Mouse (Mus musculus): ENCODE measurements around the gene Il9r. TPM values are rescaled to one million over a fixed set of nuclear protein-coding genes. Genes with fewer than 3 reads are reported as not detected.

Il9r gene
- polyA plus RNA-seq, 1 experiment from 2014 or later, result 0.08 TPM

DNA sequence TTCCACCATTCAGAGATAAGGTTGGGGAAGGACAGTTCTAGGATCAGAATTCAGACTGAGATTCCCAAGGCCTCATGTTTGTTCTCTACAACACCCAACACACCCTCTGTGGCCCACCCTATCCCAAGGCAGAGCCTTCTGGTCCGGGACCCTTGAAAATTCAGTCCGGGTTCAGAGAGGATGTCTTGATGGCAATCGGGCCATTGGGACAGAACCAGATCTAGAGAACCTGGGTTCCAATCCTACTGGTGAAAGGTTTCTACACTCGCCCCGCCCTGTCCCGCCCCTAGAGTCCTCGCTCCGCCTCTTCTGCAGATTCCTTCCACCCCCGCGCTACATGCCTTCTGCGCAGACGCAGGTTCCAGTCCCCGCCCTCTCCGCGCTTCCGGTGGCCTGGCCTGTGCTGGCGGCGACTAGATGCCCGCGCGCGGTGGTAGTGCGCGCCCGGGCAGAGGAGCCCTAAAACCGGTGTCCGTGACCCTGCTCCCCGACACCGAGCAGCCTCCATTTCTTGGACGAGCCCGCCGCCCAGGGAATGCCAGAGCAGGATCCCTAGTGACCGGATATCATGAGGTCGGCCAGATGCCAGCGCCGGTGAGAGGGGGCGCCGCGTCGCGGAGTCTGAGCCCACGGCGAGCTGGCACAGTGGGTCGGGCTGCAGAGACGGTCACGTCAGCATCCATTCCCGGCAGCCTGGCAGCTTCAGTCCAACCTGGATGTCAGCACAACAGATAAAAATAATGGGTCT is 26.2 kb upstream of the Il9r start, which contains the start of gene Mpg:
Gene Mpg, plus strand, starts transcription at position 382 of the 748 bp plus-strand sequence.
- Histone ChIP-seq H3K4me3 (replicated peaks) (peak within 1 kb of the TSS; percentile 70), H3K9me3 (replicated peaks) (no peaks in the 10 kb centered on the region), H3K36me3 (peaks cover 30% of the 10 kb centered on the region), H3K4me1 (peaks cover 56% of the 10 kb centered on the region), H3K4me2 (replicated peaks) (peak within 1 kb of the TSS; percentile 82), H3K9ac (peak within 1 kb of the TSS; percentile 65), H3K27ac (replicated peaks) (peak within 1 kb of the TSS; percentile 94), H3K27me3 (no peaks in the 10 kb centered on the region)
- WGBS, result 3% methylated on average over 47 of the region's 47 CpGs
- ATAC-seq (ENCODE audit: insufficient number of reproducible peaks, low FRiP score, low TSS enrichment, low read depth), result peak; percentile 82

DNA sequence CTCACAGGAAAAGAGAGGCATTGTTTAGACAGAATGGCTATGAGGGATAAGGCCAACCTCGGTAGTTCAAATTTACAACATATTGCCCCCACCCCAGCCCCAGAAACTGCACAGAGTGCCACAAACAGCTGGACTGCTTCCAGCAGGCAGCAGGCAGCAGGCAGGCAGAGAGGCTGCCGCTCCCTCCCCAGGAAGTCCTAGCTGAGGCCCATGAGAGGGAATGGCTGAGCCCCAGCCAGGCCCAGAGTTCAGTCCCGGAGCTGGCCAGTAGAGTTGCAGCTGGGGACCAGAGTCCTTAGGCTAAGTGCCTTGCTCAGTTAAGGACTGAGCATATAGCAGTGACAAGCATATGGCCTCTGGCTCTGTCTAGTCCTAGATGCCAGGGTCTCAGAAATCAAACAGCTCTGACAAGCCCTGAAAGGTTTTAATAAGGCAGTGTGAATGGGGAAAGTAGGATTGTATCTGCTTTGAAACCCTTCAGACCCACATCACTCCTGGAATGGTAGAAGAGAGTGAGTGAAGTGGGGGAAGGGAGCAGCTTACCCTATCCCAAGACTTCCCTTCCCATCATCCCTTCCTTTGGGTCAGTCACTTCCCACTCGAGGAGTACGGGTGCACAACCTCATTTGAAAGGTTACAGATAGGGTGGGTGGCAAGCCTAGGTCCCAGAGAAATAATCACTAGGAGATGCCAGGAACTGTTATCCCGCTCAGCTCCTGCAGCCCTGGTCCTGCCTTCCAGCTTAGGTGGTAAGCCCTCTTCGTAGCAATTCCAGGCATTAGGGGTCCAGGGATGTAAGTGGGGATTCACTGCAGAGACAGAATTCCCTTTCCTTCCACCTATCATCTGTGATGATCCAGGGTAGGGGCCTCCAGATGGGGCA is 25.4 kb upstream of the Il9r start:
- H3K9ac ChIP-seq, result peak overlapping the region; percentile 13; the same call in 1 of the 2 replicates
- peak overlapping the region; percentile 82 for H3K4me2 ChIP-seq (replicated peaks)
- no peak overlapping the region for H3K4me3 ChIP-seq (replicated peaks)

DNA sequence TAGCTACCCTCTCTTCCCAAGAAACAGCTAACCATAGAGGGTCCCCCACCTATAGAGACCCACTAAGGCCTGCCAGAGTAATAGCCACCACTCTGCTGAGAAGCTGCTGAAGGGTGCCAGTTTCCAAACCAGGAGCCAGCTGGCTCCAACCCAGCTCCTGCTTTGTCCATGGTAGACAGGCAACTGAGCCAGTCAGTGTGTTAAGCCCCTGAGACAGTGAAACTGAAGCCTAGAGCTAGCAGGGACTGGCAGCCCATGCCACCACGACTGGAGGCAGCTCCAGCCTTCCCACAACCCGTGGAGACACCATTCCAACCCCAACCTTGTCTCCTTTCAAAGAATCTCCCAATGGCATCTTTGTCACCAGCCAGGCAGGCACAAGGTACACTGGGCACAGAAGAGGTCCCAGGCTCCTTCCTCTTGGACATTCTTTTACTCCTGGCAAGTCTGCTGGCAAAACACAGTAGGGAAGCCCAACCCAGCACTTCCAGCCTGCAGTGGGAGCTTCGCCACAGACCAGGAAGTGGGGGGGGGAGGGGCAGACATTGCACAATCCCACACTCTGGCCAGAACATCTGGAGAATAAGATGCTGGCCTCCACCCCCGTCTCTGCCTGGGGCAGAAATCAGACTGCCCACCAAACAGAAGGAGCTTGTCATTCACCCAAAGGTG is 24.5 kb upstream of the Il9r start:
- H3K4me2 ChIP-seq (replicated peaks), result peak overlapping the region; percentile 30
- H3K27me3 ChIP-seq, result no peaks in the 10 kb centered on the region
- no peaks in the 10 kb centered on the region for H3K9me3 ChIP-seq (replicated peaks)
- WGBS, result 13% methylated on average over 4 of the region's 4 CpGs
- H3K4me1 ChIP-seq, result peaks cover 72% of the 10 kb centered on the region
- peak; percentile 37; the same call in 1 of the 2 replicates for ATAC-seq (ENCODE audit: insufficient number of reproducible peaks, low FRiP score, low TSS enrichment, low read depth)
- H3K4me3 ChIP-seq (replicated peaks), result no peak overlapping the region
- H3K36me3 ChIP-seq, result peaks cover 15% of the 10 kb centered on the region; the same call in 1 of the 2 replicates
- peak overlapping the region; percentile 13; the same call in 1 of the 2 replicates for H3K9ac ChIP-seq
- peak overlapping the region; percentile 94 for H3K27ac ChIP-seq (replicated peaks)

More for the DNA sequence above, 25.4 kb upstream of the Il9r start:
- Histone ChIP-seq H3K27me3 (no peaks in the 10 kb centered on the region), H3K9me3 (replicated peaks) (no peaks in the 10 kb centered on the region), H3K27ac (replicated peaks) (peak overlapping the region; percentile 94), H3K4me1 (peaks cover 64% of the 10 kb centered on the region), H3K36me3 (peaks cover 21% of the 10 kb centered on the region)
- 39% methylated on average over 7 of the region's 7 CpGs for WGBS
- ATAC-seq (ENCODE audit: insufficient number of reproducible peaks, low FRiP score, low TSS enrichment, low read depth), result no peak

DNA sequence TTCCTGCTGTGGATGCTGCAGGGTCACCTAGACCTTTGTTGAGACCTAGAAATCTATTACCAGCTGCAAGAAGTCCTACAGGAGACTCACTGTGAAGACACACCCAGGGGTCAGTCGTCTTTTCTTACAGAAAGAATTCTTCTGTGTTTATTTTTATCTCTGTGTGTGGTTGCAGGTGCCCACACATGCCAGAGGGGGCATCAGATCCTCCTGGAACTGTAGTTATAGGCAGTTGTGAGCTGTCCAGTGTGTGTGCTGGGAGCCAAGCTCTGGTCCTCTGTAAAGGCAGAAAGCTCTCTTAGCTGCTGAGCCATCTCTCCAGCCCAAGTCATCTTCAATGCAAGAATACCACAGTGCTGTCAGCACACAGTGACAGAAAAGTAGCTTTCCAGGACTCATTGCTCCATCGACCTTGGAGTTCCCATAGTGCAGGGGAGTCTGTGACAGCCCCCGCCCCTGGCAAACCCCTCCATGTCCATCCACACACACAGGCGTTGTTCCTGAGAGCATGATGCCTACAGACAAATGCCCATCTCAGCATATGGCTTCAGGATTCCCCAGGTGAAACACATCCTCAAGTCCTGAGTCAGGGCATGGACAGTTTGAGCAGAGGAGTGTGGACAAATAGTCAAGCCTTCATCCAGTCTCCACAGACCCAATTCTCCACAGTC is 23.4 kb upstream of the Il9r start:
- Histone ChIP-seq H3K9me3 (replicated peaks) (no peaks in the 10 kb centered on the region), H3K27me3 (no peaks in the 10 kb centered on the region), H3K4me3 (replicated peaks) (no peak overlapping the region), H3K4me2 (replicated peaks) (no peak overlapping the region), H3K4me1 (peaks cover 84% of the 10 kb centered on the region), H3K27ac (replicated peaks) (peak overlapping the region; percentile 94), H3K36me3 (peaks cover 4% of the 10 kb centered on the region; the same call in 1 of the 2 replicates), H3K9ac (no peak overlapping the region)
- 67% methylated on average over 4 of the region's 4 CpGs for WGBS
- ATAC-seq (ENCODE audit: insufficient number of reproducible peaks, low FRiP score, low TSS enrichment, low read depth), result no peak

DNA sequence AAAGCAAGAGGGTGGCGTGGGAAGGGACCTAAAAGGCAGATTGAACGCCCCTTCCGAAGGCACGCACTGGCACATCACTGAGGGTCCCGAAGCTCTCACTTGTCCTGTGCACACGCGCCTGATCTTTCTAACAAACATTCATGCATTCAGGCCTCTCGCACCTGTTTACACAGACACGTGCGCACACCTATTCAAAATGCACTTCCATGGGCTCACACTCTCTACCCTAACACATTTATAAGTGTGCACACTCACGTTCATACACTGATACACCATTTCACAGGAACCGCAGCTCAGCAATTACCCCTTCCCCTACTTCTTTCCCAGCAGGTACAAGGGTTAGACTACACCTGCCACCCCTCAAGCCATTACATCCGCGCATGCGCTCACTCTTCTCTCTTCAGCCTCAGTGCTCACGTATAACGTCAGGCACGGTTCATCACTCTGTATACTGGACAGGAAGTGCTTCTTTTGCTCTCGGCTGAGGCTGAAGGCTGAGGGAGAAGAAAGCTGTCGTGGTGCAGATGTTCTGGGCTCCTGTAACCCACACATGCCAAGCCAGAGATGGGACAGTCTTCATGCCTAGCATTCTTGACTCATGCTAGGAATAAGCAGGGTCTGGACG is 22.6 kb upstream of the Il9r start:
- no peaks in the 10 kb centered on the region for H3K27me3 ChIP-seq
- peak overlapping the region; percentile 92 for H3K27ac ChIP-seq (replicated peaks)
- 6% methylated on average over 21 of the region's 21 CpGs for WGBS

DNA sequence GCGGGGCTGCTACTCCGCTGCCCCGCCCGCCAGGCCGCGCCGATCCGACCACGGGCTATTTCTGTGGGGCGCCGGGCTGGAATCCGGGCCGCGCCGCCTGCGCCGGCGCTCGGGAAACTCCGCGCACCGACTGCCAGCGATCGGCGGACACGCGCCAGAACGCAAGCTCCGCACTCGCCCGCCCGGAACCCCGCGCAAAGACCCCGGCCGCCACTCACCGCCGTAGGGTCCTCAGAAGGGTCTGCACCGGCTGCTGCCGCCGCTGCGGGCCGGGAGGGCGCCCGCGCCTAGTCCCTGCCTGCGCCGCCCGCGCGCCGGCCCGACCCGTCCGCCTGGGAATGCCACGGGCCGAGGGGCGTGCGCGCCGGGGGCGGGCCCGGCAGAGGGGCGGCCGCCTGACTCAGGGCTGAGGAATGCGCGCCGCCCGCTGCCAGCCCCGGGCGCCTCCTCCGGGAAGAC is 21.9 kb upstream of the Il9r start, which contains the start of gene Rhbdf1:
Gene Rhbdf1, minus strand, starts transcription at position 350 of the 459 bp plus-strand sequence.
- Histone ChIP-seq H3K4me3 (replicated peaks) (peak within 1 kb of the TSS; percentile 87), H3K9ac (peak within 1 kb of the TSS; percentile 74), H3K36me3 (no peaks in the 10 kb centered on the region), H3K9me3 (replicated peaks) (no peaks in the 10 kb centered on the region), H3K27me3 (no peaks in the 10 kb centered on the region), H3K4me1 (peaks cover 83% of the 10 kb centered on the region), H3K27ac (replicated peaks) (peak within 1 kb of the TSS; percentile 92), H3K4me2 (replicated peaks) (peak within 1 kb of the TSS; percentile 60)
- peak; percentile 65 for ATAC-seq (ENCODE audit: insufficient number of reproducible peaks, low FRiP score, low TSS enrichment, low read depth)
- under 1% methylated on average over 49 of the region's 72 CpGs for WGBS

More for the DNA sequence above, 22.6 kb upstream of the Il9r start:
- Histone ChIP-seq H3K4me3 (replicated peaks) (peak overlapping the region; percentile 87), H3K9ac (peak overlapping the region; percentile 74; the same call in 1 of the 2 replicates), H3K36me3 (no peaks in the 10 kb centered on the region), H3K9me3 (replicated peaks) (no peaks in the 10 kb centered on the region), H3K4me2 (replicated peaks) (peak overlapping the region; percentile 60), H3K4me1 (peaks cover 87% of the 10 kb centered on the region)
- ATAC-seq (ENCODE audit: insufficient number of reproducible peaks, low FRiP score, low TSS enrichment, low read depth), result no peak

DNA sequence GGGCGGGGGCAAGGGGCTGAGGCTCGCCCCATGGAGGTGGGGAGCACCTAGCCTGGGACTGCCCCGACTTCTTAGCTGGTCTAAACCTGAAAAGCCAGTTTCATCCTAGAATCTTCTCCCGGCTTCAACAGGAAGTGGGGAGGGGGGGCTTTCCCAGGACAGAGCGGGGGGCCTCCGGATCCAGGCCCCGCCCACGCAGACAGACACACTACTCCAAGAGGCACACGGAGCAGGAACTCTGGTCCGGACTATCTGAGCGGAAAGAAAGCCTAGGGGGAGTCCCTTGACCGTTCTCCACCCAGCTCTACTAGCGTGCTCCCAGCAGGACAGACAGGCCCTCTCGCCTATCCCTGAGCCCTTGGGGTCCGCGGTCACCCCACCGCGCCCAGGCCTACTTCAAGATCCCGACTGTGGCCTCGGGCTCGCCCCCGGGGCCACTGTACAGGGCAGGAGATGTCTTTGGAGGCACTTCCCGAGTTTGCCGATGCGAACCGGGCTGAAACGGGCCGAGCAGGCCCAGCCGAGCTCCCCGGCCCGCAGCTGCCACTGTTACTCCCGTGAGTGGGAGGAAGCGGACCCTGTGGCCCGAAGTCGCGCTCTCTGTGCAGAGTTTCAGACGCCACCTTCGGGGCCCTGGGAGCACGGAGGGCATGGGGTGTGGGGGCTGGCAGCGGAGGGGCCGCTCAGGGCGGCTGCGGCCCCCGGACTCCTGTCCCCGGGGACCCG is 21.3 kb upstream of the Il9r start:
- peak; percentile 71 for ATAC-seq (ENCODE audit: insufficient number of reproducible peaks, low FRiP score, low TSS enrichment, low read depth)
- Histone ChIP-seq H3K4me3 (replicated peaks) (peak overlapping the region; percentile 87), H3K27ac (replicated peaks) (peak overlapping the region; percentile 92), H3K4me1 (peaks cover 78% of the 10 kb centered on the region), H3K9ac (peak overlapping the region; percentile 74), H3K36me3 (no peaks in the 10 kb centered on the region), H3K4me2 (replicated peaks) (peak overlapping the region; percentile 60), H3K9me3 (replicated peaks) (no peaks in the 10 kb centered on the region), H3K27me3 (no peaks in the 10 kb centered on the region)
- WGBS, result under 1% methylated on average over 46 of the region's 46 CpGs

GRCm38 (mm10) chr11:32220607-32221224 is 20.6 kb upstream of the Il9r start:
- Histone ChIP-seq H3K4me1 (peaks cover 73% of the 10 kb centered on the region), H3K4me3 (replicated peaks) (peak overlapping the region; percentile 87), H3K36me3 (peaks cover 7% of the 10 kb centered on the region), H3K27me3 (no peaks in the 10 kb centered on the region), H3K4me2 (replicated peaks) (peak overlapping the region; percentile 60), H3K9ac (peak overlapping the region; percentile 74), H3K27ac (replicated peaks) (peak overlapping the region; percentile 92), H3K9me3 (replicated peaks) (no peaks in the 10 kb centered on the region)
- 33% methylated on average over 10 of the region's 10 CpGs for WGBS
- ATAC-seq (ENCODE audit: insufficient number of reproducible peaks, low FRiP score, low TSS enrichment, low read depth), result peak; percentile 3; the same call in 1 of the 2 replicates

DNA sequence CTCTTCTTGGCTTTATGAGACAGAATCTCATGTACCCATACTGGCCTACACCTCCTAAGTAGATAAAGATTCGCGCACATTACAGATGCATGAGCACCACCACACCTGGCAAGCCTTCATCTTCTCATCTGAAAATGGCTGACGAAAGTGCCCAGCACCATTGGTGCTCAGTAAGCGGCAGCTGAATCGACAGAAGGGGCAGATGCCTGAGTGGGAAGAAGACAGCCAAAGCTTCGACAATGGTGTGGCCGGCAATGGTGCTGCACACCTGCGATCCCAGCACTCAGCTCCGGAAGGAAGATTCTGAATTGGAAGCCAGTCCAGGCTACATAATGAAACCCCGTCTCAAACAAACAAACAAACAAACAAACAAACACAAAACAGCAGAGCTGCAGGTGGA is 19.2 kb upstream of the Il9r start:
- ATAC-seq (ENCODE audit: insufficient number of reproducible peaks, low FRiP score, low TSS enrichment, low read depth), result no peak
- H3K9ac ChIP-seq, result no peak overlapping the region
- peaks cover 21% of the 10 kb centered on the region for H3K36me3 ChIP-seq
- peaks cover 59% of the 10 kb centered on the region for H3K4me1 ChIP-seq
- no peaks in the 10 kb centered on the region for H3K27me3 ChIP-seq
- H3K9me3 ChIP-seq (replicated peaks), result no peaks in the 10 kb centered on the region
- H3K27ac ChIP-seq (replicated peaks), result 0 out of 2 replicates have a peak overlapping the region, but pooled peaks have one; percentile 58
- peak overlapping the region; percentile 60 for H3K4me2 ChIP-seq (replicated peaks)
- no peak overlapping the region; the same call in 1 of the 2 replicates for H3K4me3 ChIP-seq (replicated peaks)
- WGBS, result 87% methylated on average over 10 of the region's 10 CpGs

Data from embryonic facial prominence, embryonic 15.5 days (tissue).